Mouse (Mus musculus) stomach, embryonic 14.5 days (tissue): ENCODE data around the gene Tmigd3. TPM values are rescaled to one million over a fixed set of nuclear protein-coding genes. Genes with fewer than 3 reads are reported as not detected.

Experiments used
- ATAC-seq: fragments of 200-750 bp; cut with Nextera tagmentation; 2 replicates; pipeline ENCODE4 v1.8.0; 2017; ENCODE audit warnings: low read depth, moderate TSS enrichment; ENCODE audit not compliant: insufficient number of reproducible peaks, insufficient read depth, low FRiP score
- H3K27ac ChIP-seq: fragments of 300-500 bp; sonication (generic); 2 replicates; pipeline ENCODE4 v1.5.1; 2014; ENCODE audit warnings: mild to moderate bottlenecking, low read length, moderate library complexity, mixed read lengths
- H3K27me3 ChIP-seq: fragments of 300-500 bp; sonication (generic); 2 replicates; pipeline ENCODE4 v1.6.1; 2014; ENCODE audit warnings: low read length, control low read depth, mixed read lengths; ENCODE audit not compliant: control insufficient read depth, insufficient read depth
- H3K36me3 ChIP-seq: fragments of 300-500 bp; sonication (generic); 2 replicates; pipeline ENCODE4 v1.6.1; 2014; ENCODE audit warnings: mild to moderate bottlenecking, control low read depth, low read length, moderate library complexity, mixed read lengths; ENCODE audit not compliant: control insufficient read depth, insufficient read depth
- H3K4me1 ChIP-seq: fragments of 300-500 bp; sonication (generic); 2 replicates; pipeline ENCODE4 v1.6.1; 2014; ENCODE audit warnings: low read length, control low read depth, mixed read lengths; ENCODE audit not compliant: control insufficient read depth, insufficient read depth
- H3K4me2 ChIP-seq: fragments of 300-500 bp; sonication (generic); replicated peaks from 2 replicates; pipeline ENCODE4 v1.6.1; 2014; ENCODE audit warnings: low read depth, low read length, control low read depth
- H3K4me3 ChIP-seq: fragments of 300-500 bp; sonication (generic); 2 replicates; pipeline ENCODE4 v1.5.1; 2014; ENCODE audit warnings: low read depth, low read length, control low read depth
- H3K9ac ChIP-seq: fragments of 300-500 bp; sonication (generic); replicated peaks from 2 replicates; pipeline ENCODE4 v1.6.1; 2014; ENCODE audit warnings: low read depth, mild to moderate bottlenecking, control low read depth, low read length, moderate library complexity, mixed read lengths
- H3K9me3 ChIP-seq: fragments of 300-500 bp; sonication (generic); 2 replicates; pipeline ENCODE4 v1.6.1; 2016; ENCODE audit warnings: low read depth, low read length, control low read depth; ENCODE audit not compliant: control insufficient read depth
- WGBS: fragments of 180-500 bp; shearing (Covaris S2); extraction: QIAGEN DNeasy Blood & Tissue Kit; methylation state at CpG from one replicate; pipeline ENCODE4 v1.1.7; 2014; 5-methylcytosine and 5-hydroxymethylcytosine counted together
- polyA plus RNA-seq: library from polyadenylated mRNA; unstranded; fragments of >200 nt; fragmentation: Nextera tagmentation; extraction: Ambion mirVana; gene quantifications from 2 replicates; pipeline ENCODE4 v1.2.1, GENCODE M21; 2014

The Tmigd3 gene
- polyA plus RNA-seq, 1 experiment from 2014 or later = not detected

DNA sequence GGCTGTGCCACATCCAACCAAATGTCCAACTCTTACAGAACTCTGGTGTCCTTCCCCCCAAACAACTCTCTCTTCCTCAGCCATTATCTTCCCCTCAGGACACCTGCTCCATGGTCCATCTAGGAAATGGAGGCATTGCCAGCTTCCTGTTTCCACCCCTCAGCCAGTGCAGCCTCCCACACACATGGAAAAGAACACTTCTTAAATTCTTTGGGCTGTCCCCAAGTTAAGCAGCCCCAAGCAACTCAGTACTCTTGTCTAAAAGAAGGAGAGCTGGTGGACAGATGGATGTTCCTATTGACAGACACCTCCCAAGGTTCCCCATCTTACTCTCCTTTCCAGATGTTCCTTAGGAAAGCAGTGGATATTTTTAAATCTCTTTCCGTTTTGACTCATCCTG, 6.6 kb upstream of the Tmigd3 start:
- no peaks in the 10 kb centered on the region for H3K9me3 ChIP-seq
- 71% methylated on average over 1 of the region's 1 CpGs for WGBS
- H3K4me3 ChIP-seq = no peak overlapping the region
- H3K4me1 ChIP-seq = peaks cover 2% of the 10 kb centered on the region; the same call in 1 of the 2 replicates
- H3K9ac ChIP-seq = no peak overlapping the region
- ATAC-seq = no peak
- peak overlapping the region; percentile 36; the same call in 1 of the 2 replicates for H3K27ac ChIP-seq
- H3K36me3 ChIP-seq = no peaks in the 10 kb centered on the region
- H3K4me2 ChIP-seq = no peak overlapping the region
- H3K27me3 ChIP-seq = no peaks in the 10 kb centered on the region

DNA sequence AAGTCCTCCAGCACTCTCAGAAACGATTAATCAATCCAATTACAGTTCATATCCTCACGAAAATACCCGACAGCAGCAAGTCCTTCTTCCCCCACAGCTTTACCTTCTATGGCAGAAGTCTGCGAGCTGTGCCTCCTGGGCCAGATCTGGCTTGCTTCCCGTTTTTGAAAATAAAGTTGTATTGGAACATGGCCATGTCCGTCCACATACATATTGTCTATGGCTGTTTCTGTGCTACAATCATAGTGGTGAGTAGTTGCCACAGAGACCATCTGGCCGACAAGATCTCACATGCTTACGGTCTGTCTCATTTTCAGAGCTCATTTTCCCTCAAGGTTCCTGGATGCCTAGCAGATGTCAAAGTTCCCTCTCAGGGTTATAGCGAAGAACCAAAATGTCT, 5.6 kb upstream of the Tmigd3 start:
- WGBS = 62% methylated on average over 9 of the region's 9 CpGs
- peak overlapping the region; percentile 45; the same call in 1 of the 2 replicates for H3K27ac ChIP-seq

DNA sequence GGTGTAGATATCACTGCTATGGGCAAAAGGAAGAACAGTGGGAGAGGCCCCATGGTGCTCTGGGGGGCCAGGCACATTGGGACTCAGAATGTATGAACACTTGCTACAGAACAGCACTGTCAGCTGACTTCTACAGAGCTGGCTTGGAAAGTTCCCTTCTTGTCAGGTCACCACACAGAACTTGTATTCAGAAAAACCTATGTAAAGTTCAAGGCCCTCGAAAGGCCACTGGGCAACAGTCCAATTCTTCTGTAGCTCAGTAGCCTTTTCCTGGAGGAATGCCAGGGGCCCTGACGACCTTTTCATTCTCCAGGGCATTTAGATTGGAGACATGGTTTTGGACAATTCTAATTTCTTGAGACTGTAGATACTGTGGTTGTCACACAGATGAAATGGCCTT, 2.6 kb upstream of the Tmigd3 start:
- ATAC-seq = no peak
- Histone ChIP-seq H3K4me1 (peaks cover 9% of the 10 kb centered on the region; the same call in 1 of the 2 replicates), H3K27ac (no peak overlapping the region), H3K4me3 (no peak overlapping the region), H3K27me3 (no peaks in the 10 kb centered on the region), H3K4me2 (no peak overlapping the region), H3K9me3 (no peaks in the 10 kb centered on the region), H3K9ac (no peak overlapping the region), H3K36me3 (no peaks in the 10 kb centered on the region)
- 59% methylated on average over 2 of the region's 2 CpGs for WGBS

More for the DNA sequence above, 5.6 kb upstream of the Tmigd3 start:
- H3K4me2 ChIP-seq = no peak overlapping the region
- ATAC-seq = peak; percentile 42; the same call in 1 of the 2 replicates
- H3K9ac ChIP-seq = no peak overlapping the region
- H3K27me3 ChIP-seq = no peaks in the 10 kb centered on the region
- H3K36me3 ChIP-seq = no peaks in the 10 kb centered on the region
- no peak overlapping the region for H3K4me3 ChIP-seq
- peaks cover 2% of the 10 kb centered on the region; the same call in 1 of the 2 replicates for H3K4me1 ChIP-seq
- no peaks in the 10 kb centered on the region for H3K9me3 ChIP-seq

DNA sequence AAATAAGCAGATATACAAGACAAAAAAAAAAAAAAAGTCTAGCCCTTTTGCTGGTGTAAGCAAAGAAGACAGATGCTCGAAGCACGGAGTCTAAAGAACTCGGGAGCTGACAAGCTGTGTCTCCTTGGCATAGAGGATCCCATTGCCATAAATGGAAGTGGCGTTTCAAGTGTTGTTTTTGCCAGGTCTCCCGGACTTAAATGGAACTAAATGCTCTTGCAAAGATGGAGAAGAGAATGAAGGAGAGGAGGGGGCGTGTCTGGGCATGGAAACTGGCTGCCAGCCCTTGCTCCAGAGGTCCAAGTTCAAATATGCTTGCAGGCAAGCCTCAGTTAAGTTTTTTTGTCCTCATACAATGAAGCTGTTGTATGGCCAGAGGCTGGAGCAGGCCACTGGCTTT, 1.3 kb downstream of the Tmigd3 start:
- ATAC-seq = no peak
- no peaks in the 10 kb centered on the region for H3K27me3 ChIP-seq
- H3K4me1 ChIP-seq = peaks cover 9% of the 10 kb centered on the region; the same call in 1 of the 2 replicates
- no peaks in the 10 kb centered on the region for H3K36me3 ChIP-seq
- WGBS = 34% methylated on average over 6 of the region's 6 CpGs
- H3K9ac ChIP-seq = no peak overlapping the region
- peak overlapping the region; percentile 53; the same call in 1 of the 2 replicates for H3K27ac ChIP-seq
- H3K4me2 ChIP-seq = no peak overlapping the region
- H3K4me3 ChIP-seq = no peak overlapping the region
- no peaks in the 10 kb centered on the region for H3K9me3 ChIP-seq

DNA sequence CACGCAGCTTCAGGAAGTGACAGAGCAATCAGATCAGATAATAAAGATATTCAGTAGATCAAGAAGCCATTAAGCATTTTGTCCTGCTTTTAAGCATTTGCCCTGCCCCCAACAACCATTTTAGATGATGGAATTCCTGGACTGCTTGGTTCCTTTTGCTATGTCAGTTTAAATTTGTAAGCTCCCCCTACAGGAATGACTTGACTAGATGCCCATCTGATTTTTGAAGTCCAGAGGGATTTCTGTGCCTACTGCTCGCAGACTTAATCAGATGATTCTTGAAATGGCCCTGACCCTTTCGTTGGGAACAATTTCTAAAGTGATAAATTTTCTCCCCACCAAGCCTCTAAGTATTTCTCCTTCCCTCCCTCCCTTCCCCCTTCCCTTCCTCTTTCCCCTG, 1.9 kb downstream of the Tmigd3 start:
- no peak overlapping the region for H3K9ac ChIP-seq
- WGBS = 39% methylated on average over 3 of the region's 3 CpGs

DNA sequence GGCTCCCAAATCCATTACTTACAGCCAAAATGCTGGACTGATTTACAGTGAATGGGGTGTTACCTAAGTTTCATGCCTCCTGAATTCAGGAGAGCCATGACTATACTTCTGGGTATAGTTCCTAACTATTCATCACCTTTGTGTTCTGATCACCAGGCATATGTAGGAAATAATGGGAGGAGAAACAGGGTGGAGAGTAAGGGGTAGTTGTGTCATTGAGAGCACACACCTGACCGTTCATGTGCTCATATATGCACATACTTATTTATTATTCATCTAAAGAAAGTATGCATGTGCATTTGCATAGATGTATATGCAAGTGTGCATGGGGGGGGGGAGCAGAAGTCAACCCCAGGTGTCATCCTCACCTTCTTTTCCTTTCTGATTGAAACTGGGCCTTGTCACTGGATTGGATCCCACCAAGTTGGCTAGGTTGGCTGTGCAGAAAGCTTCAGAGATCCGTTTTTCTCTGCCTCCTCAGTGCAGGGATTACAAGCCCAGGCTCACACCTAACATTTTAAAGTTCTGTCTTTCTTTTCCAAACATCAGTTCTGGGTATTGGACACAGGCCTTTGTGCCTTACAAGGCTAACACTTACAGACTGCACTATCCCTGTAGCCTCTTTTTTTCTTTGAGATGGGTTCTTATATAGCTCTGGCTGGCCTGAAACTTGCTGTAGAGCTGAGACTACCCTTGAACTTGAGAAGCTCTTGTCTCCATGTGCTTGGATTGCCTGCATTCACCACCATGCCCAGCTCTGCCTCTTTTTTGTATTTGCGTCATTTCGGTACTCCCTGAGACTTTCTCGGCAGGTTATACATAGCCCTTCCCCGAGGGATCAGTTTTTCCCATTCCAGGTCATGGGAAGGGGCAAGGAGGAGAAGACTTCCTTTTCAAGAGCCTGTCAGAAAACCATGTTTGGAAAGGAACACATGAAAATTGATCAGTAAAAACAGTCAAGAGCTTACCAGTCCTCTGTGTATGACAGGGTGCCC, 3.0 kb downstream of the Tmigd3 start:
- peaks cover 6% of the 10 kb centered on the region; the same call in 1 of the 2 replicates for H3K4me1 ChIP-seq
- H3K9ac ChIP-seq = no peak overlapping the region
- no peaks in the 10 kb centered on the region for H3K9me3 ChIP-seq
- WGBS = 91% methylated on average over 6 of the region's 6 CpGs
- H3K4me2 ChIP-seq = no peak overlapping the region
- H3K27ac ChIP-seq = no peak overlapping the region
- H3K27me3 ChIP-seq = no peaks in the 10 kb centered on the region
- H3K4me3 ChIP-seq = no peak overlapping the region
- ATAC-seq = no peak
- no peaks in the 10 kb centered on the region for H3K36me3 ChIP-seq

More for the DNA sequence above, 1.9 kb downstream of the Tmigd3 start:
- H3K4me3 ChIP-seq = no peak overlapping the region
- H3K36me3 ChIP-seq = no peaks in the 10 kb centered on the region
- H3K9me3 ChIP-seq = no peaks in the 10 kb centered on the region
- no peak for ATAC-seq
- no peak overlapping the region for H3K4me2 ChIP-seq
- peaks cover 9% of the 10 kb centered on the region; the same call in 1 of the 2 replicates for H3K4me1 ChIP-seq
- peak overlapping the region; percentile 53; the same call in 1 of the 2 replicates for H3K27ac ChIP-seq
- H3K27me3 ChIP-seq = no peaks in the 10 kb centered on the region

DNA sequence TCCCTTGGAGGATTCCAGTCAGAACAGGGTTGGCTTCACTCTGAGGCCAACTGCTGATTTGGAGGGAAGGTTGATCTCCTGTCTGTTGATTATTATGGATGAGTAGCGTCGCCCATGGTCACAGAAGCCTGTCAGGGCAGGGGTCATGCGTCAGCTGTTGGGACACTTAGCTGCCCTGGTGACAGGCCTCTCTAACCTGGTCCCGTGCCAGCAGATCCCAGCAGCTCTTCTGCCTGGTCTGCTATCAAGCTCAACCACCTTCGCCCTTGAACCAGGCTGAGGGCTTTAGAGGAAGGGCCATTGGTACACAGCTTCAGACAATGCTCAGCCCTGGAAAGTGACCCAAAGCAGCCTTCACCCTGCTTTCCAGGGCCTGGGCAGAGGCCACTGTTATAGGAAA, 5.3 kb downstream of the Tmigd3 start:
- no peaks in the 10 kb centered on the region for H3K36me3 ChIP-seq
- H3K4me2 ChIP-seq = no peak overlapping the region
- H3K9me3 ChIP-seq = no peaks in the 10 kb centered on the region
- no peak overlapping the region for H3K4me3 ChIP-seq
- ATAC-seq = no peak
- WGBS = 59% methylated on average over 5 of the region's 5 CpGs
- peaks cover 6% of the 10 kb centered on the region; the same call in 1 of the 2 replicates for H3K4me1 ChIP-seq
- H3K27ac ChIP-seq = no peak overlapping the region
- H3K9ac ChIP-seq = no peak overlapping the region
- no peaks in the 10 kb centered on the region for H3K27me3 ChIP-seq

DNA sequence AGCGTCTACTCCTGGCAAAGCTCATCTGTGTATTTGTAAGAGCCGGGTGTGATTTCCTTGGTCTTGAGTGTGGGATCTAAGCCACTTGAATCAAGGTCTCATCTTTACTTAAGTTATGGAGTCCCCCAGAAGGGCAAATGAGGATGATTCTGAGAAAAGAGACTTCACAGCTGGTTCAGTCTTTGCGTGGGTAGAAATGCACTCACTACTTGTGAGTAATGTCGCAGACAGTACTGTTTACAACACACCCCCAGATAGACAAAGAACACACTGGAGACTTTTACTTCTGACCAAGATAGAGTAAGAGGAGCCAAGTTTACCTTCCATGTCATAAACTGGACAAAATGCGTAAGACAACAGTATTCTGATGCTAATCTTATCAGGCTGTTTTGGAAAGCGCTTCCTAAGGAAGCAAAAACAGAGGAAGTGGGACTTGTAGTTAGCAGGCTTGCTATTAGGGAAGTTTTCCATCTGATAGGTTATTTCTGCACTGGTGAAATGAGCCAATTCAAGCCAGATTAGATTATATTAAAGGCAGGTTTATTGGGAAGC, 6.6 kb downstream of the Tmigd3 start:
- H3K27ac ChIP-seq = no peak overlapping the region
- H3K4me2 ChIP-seq = no peak overlapping the region
- H3K27me3 ChIP-seq = no peaks in the 10 kb centered on the region
- WGBS = 77% methylated on average over 6 of the region's 6 CpGs
- no peaks in the 10 kb centered on the region for H3K9me3 ChIP-seq
- ATAC-seq = no peak
- no peak overlapping the region for H3K9ac ChIP-seq
- H3K4me3 ChIP-seq = no peak overlapping the region
- H3K36me3 ChIP-seq = no peaks in the 10 kb centered on the region
- peaks cover 4% of the 10 kb centered on the region; the same call in 1 of the 2 replicates for H3K4me1 ChIP-seq
